Mouse (Mus musculus): Measurements from ENCODE around the gene S1pr2. TPM values are rescaled to one million over a fixed set of nuclear protein-coding genes. Genes with fewer than 3 reads are reported as not detected.

S1pr2 gene
- polyA plus RNA-seq, 1 experiment from 2014 or later = 39.9 TPM

DNA sequence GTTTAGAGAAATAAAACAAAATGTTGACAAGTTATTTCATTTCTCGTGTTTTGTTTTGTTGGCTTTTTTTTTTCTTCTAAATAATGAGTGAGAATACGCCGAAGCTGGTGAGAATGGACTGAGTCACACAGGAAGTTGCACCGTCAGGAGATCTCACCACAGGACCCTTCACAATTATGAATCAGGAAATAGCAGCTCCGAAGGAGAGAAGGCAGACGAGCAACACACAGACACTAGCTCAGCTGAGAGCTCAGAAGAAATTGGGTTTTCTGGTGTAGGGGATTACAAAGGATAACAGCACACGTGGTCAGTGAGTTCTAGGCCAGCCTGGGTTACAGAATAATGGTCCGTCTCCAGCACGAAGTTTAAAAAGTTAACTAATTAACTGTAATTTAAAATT is 15.0 kb downstream of the S1pr2 start:
- Histone ChIP-seq H3K9me3 (replicated peaks; ENCODE audit: control insufficient read depth, low read length) (no peaks in the 10 kb centered on the region), H3K27ac (ENCODE audit: low read length) (no peak overlapping the region), H3K9ac (ENCODE audit: low read length) (no peak overlapping the region), H3K27me3 (ENCODE audit: control insufficient read depth, insufficient read depth, low read length) (no peaks in the 10 kb centered on the region), H3K4me1 (ENCODE audit: control insufficient read depth, insufficient read depth, low read length) (no peaks in the 10 kb centered on the region), H3K4me2 (ENCODE audit: low read depth, low read length) (no peak overlapping the region), H3K4me3 (replicated peaks; ENCODE audit: low read length) (no peak overlapping the region), H3K36me3 (ENCODE audit: control insufficient read depth, insufficient read depth, low read length) (no peaks in the 10 kb centered on the region)
- 59% methylated on average over 9 of the region's 9 CpGs for WGBS
- ATAC-seq (ENCODE audit: insufficient read depth, low FRiP score) = no peak

DNA sequence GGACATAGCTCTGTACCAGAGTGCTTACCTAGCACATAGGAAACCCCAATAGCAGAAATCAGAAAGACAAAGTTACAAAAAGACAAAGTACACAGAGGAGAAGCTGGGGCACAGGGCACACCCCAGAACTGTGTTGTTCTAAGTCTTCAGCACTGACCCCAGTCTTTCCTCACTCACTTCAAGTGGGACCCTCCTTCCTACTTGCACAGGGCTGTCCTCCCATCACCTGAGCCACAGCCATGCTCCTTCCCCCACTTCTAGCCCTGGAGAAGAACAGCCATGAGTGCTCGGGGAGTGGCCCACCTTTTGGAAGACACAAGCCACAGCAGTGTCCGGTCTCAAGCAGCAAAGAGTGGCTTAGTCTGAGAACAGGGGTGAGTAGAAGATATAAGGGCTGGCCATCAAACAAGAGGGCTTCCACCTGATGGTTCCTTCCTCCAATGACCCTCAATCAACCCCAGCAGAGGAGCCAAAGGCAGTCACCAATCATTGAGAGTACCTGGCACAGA is 17.1 kb downstream of the S1pr2 start, which contains the start of gene Dnmt1:
Gene Dnmt1 (minus strand): TSS at position 459 of the 509 bp plus-strand sequence.
- no peak for ATAC-seq (ENCODE audit: insufficient read depth, low FRiP score)
- 84% methylated on average over 2 of the region's 2 CpGs for WGBS
- Histone ChIP-seq H3K4me3 (replicated peaks; ENCODE audit: low read length) (no peak within 1 kb of the TSS), H3K4me2 (ENCODE audit: low read depth, low read length) (no peak within 1 kb of the TSS), H3K9me3 (replicated peaks; ENCODE audit: control insufficient read depth, low read length) (no peaks in the 10 kb centered on the region), H3K9ac (ENCODE audit: low read length) (no peak within 1 kb of the TSS), H3K36me3 (ENCODE audit: control insufficient read depth, insufficient read depth, low read length) (no peaks in the 10 kb centered on the region), H3K4me1 (ENCODE audit: control insufficient read depth, insufficient read depth, low read length) (no peaks in the 10 kb centered on the region), H3K27me3 (ENCODE audit: control insufficient read depth, insufficient read depth, low read length) (no peaks in the 10 kb centered on the region), H3K27ac (ENCODE audit: low read length) (no peak within 1 kb of the TSS)

DNA sequence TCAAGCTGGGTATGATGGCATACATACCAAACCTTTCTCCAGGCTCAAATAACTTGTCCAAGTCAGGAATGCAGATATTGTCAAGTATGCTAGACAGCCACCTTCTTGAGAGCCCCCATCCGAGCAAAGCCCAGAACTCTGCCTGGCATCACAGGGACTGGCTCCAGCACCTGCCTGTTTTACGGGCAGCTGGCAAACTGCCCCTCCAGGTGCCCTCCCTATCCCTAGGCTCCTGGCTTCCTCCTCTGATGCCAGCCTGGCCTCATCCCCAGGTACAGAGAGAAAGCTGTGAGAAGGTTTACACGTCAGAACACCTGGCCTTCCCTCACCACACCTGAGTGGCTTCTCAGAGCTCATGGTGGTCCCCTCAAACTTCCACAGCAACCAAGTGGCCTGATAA is 19.6 kb downstream of the S1pr2 start:
- Histone ChIP-seq H3K4me2 (ENCODE audit: low read depth, low read length) (no peak overlapping the region), H3K9ac (ENCODE audit: low read length) (no peak overlapping the region), H3K36me3 (ENCODE audit: control insufficient read depth, insufficient read depth, low read length) (no peaks in the 10 kb centered on the region), H3K27me3 (ENCODE audit: control insufficient read depth, insufficient read depth, low read length) (no peaks in the 10 kb centered on the region), H3K27ac (ENCODE audit: low read length) (no peak overlapping the region), H3K4me1 (ENCODE audit: control insufficient read depth, insufficient read depth, low read length) (0 out of 2 replicates have a peak, but pooled peaks cover 5% of the 10 kb centered on the region), H3K9me3 (replicated peaks; ENCODE audit: control insufficient read depth, low read length) (no peaks in the 10 kb centered on the region), H3K4me3 (replicated peaks; ENCODE audit: low read length) (no peak overlapping the region)
- 70% methylated on average over 3 of the region's 3 CpGs for WGBS
- ATAC-seq (ENCODE audit: insufficient read depth, low FRiP score) = no peak

DNA sequence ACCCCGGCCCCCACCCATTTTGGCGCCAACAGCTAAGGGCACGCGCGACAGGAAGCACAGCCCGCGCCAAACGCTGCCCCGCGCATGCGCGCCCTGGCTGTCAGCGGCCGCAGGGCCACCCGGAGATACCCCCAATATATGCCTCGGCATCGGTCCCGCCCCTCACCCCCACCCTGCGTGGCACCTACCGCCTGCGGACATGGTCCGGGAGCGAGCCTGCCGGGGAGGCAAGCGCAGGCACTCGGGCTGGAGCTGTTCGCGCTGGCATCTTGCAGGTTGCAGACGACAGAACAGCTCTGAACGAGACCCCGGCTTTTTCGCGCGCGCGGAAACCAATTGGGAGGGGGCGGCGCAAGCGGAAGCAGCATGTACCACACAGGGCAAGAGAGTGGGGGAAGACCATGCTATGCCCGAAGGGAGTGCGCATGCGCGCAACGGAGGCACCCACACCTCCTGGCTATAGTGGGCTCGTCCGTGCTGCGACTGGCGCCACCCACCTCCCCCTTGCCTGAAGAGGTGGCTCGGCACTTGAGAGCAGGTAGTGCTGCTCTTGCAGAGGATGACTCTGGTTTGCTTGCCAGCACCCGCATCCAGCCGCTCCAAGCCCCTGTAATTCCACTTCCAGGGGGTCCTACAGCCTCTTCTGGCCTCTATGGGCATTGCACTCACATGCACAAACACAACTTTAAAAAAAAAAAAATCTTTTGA is 23.9 kb downstream of the S1pr2 start:
- Histone ChIP-seq H3K9ac (ENCODE audit: low read length) (peak overlapping the region; percentile 96), H3K36me3 (ENCODE audit: control insufficient read depth, insufficient read depth, low read length) (no peaks in the 10 kb centered on the region), H3K27ac (ENCODE audit: low read length) (peak overlapping the region; percentile 88), H3K27me3 (ENCODE audit: control insufficient read depth, insufficient read depth, low read length) (no peaks in the 10 kb centered on the region), H3K4me2 (ENCODE audit: low read depth, low read length) (peak overlapping the region; percentile 97), H3K9me3 (replicated peaks; ENCODE audit: control insufficient read depth, low read length) (no peaks in the 10 kb centered on the region), H3K4me3 (replicated peaks; ENCODE audit: low read length) (peak overlapping the region; percentile 89), H3K4me1 (ENCODE audit: control insufficient read depth, insufficient read depth, low read length) (peaks cover 9% of the 10 kb centered on the region)
- under 1% methylated on average over 50 of the region's 51 CpGs for WGBS
- ATAC-seq (ENCODE audit: insufficient read depth, low FRiP score) = peak; percentile 95

DNA sequence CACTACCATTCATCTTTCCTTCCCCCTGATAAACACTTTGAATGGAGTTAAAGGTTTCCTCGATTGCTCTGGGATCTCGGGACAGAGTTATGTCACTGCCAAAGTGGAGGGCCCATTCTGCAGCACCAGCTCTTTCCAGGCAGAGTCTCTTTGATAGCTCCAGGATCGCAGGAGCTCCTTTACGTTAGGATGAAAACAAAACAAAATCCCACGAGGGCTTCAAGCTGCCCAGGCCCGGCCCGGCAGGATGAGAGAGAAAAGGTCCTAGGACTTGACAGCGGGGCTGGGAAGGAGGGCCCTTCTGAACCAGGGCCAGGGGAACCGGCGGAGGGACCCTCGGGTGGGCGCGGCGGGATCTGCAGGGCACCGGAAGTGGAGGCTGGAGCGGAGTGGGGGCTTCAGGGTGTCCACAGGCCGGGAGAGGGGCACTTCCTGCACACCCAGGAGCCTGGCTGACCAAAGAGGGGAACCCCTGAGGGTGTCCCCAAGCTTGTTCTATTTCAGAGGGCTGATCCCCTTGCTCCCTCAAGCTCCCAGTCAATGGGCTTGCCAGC is 24.5 kb downstream of the S1pr2 start:
- no peaks in the 10 kb centered on the region for H3K36me3 ChIP-seq (ENCODE audit: control insufficient read depth, insufficient read depth, low read length)
- H3K27ac ChIP-seq (ENCODE audit: low read length) = peak overlapping the region; percentile 88
- H3K4me1 ChIP-seq (ENCODE audit: control insufficient read depth, insufficient read depth, low read length) = peaks cover 9% of the 10 kb centered on the region
- no peak; the same call in 1 of the 2 replicates for ATAC-seq (ENCODE audit: insufficient read depth, low FRiP score)
- peak overlapping the region; percentile 97 for H3K4me2 ChIP-seq (ENCODE audit: low read depth, low read length)
- H3K4me3 ChIP-seq (replicated peaks; ENCODE audit: low read length) = peak overlapping the region; percentile 89
- no peaks in the 10 kb centered on the region for H3K9me3 ChIP-seq (replicated peaks; ENCODE audit: control insufficient read depth, low read length)
- WGBS = 0% methylated on average over 17 of the region's 17 CpGs
- no peaks in the 10 kb centered on the region for H3K27me3 ChIP-seq (ENCODE audit: control insufficient read depth, insufficient read depth, low read length)
- H3K9ac ChIP-seq (ENCODE audit: low read length) = peak overlapping the region; percentile 96

DNA sequence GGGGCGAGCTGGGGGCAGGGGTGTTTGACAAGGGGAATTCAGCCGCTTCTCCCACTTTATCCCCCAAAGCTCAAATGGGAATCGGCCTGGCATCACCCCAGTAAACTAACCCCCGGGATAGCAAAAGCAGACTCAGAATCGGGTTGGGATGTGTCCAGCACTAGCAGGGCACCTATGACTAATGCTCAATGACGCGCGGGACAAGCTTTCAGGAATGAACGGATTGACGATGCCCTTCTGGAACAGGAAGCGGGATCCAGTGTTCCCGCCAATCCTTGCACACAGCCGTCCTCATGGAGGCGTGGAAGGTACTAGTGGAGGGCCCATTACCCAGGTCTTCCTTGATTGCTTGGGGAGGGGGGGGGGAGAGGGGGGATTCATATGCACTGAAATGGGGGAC is 25.1 kb downstream of the S1pr2 start:
- no peaks in the 10 kb centered on the region for H3K9me3 ChIP-seq (replicated peaks; ENCODE audit: control insufficient read depth, low read length)
- H3K9ac ChIP-seq (ENCODE audit: low read length) = peak overlapping the region; percentile 96
- ATAC-seq (ENCODE audit: insufficient read depth, low FRiP score) = peak; percentile 18; the same call in 1 of the 2 replicates
- H3K4me3 ChIP-seq (replicated peaks; ENCODE audit: low read length) = peak overlapping the region; percentile 89
- no peaks in the 10 kb centered on the region for H3K36me3 ChIP-seq (ENCODE audit: control insufficient read depth, insufficient read depth, low read length)
- H3K27ac ChIP-seq (ENCODE audit: low read length) = peak overlapping the region; percentile 88
- peaks cover 9% of the 10 kb centered on the region for H3K4me1 ChIP-seq (ENCODE audit: control insufficient read depth, insufficient read depth, low read length)
- peak overlapping the region; percentile 97 for H3K4me2 ChIP-seq (ENCODE audit: low read depth, low read length)
- H3K27me3 ChIP-seq (ENCODE audit: control insufficient read depth, insufficient read depth, low read length) = no peaks in the 10 kb centered on the region
- 4% methylated on average over 14 of the region's 14 CpGs for WGBS

DNA sequence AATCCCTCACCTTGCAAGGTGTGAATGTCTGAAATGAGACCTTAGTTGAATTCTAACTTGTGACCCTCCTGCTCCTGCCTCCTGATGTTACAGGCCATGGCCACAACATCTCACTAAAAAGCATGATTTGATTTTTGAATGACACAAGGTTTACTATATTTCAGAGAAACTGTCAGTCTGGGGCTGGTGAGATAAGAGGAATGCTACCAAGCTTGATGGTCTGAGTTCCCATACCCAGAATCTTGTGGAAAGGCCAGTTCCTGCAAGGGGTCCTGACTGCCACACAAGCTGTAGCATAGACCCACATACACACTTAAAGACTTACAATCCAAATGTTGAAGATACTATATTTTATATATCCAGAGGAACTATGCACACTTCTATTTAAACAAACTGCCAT is 26.2 kb downstream of the S1pr2 start:
- peaks cover 12% of the 10 kb centered on the region for H3K4me1 ChIP-seq (ENCODE audit: control insufficient read depth, insufficient read depth, low read length)
- no peaks in the 10 kb centered on the region for H3K27me3 ChIP-seq (ENCODE audit: control insufficient read depth, insufficient read depth, low read length)
- H3K9ac ChIP-seq (ENCODE audit: low read length) = no peak overlapping the region
- H3K9me3 ChIP-seq (replicated peaks; ENCODE audit: control insufficient read depth, low read length) = no peaks in the 10 kb centered on the region
- H3K36me3 ChIP-seq (ENCODE audit: control insufficient read depth, insufficient read depth, low read length) = no peaks in the 10 kb centered on the region
- no peak overlapping the region for H3K4me3 ChIP-seq (replicated peaks; ENCODE audit: low read length)
- no peak overlapping the region for H3K27ac ChIP-seq (ENCODE audit: low read length)
- no peak for ATAC-seq (ENCODE audit: insufficient read depth, low FRiP score)
- H3K4me2 ChIP-seq (ENCODE audit: low read depth, low read length) = no peak overlapping the region; the same call in 1 of the 2 replicates

DNA sequence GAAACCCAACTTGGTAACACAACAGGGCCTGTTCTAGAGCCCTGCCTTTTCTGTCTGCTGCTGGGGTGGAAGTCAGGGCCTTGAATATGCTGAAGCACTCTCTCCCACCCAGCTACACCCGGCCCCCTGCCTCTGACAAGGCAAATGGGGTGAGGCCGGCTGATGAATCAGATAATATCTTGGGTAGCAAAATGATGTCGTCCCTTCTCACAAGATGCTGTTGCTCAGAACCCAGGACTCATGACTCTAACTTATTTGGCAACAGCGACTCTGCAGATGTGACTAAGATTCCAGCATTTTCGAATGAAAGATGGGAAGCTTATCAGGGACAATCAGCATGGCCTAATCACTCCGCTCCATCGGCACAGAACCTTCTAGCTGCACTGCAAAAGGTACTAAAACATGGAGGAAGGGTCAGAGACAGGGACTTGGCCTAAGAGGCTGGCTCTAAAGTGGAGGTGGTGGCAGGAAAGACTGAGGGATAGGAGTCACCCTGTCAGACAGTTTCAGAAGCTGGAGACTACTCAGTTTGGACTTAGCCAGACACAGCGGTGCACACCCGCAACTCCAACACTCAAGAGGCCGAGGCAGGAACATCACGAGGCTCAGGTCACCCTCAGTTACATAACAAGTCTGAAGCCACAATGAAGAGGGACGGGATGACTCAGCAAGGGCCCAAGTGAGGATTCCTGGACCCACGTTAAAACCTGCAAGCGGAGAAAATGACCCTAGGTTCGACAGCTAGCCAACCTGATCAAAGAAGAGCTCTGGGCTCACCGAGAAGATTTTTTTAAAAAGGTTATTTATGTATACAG is 30.3 kb downstream of the S1pr2 start:
- Histone ChIP-seq H3K27me3 (ENCODE audit: control insufficient read depth, insufficient read depth, low read length) (no peaks in the 10 kb centered on the region), H3K4me2 (ENCODE audit: low read depth, low read length) (no peak overlapping the region), H3K9ac (ENCODE audit: low read length) (peak overlapping the region; percentile 7; the same call in 1 of the 2 replicates), H3K27ac (ENCODE audit: low read length) (no peak overlapping the region), H3K9me3 (replicated peaks; ENCODE audit: control insufficient read depth, low read length) (no peaks in the 10 kb centered on the region), H3K4me1 (ENCODE audit: control insufficient read depth, insufficient read depth, low read length) (peaks cover 21% of the 10 kb centered on the region), H3K36me3 (ENCODE audit: control insufficient read depth, insufficient read depth, low read length) (0 out of 2 replicates have a peak, but pooled peaks cover 2% of the 10 kb centered on the region), H3K4me3 (replicated peaks; ENCODE audit: low read length) (no peak overlapping the region)
- 76% methylated on average over 16 of the region's 16 CpGs for WGBS
- ATAC-seq (ENCODE audit: insufficient read depth, low FRiP score) = no peak

All from stomach, embryonic 16.5 days (tissue).